Mouse (Mus musculus) heart, embryonic 14.5 days (tissue): ENCODE results near the gene Gm47429. TPM values are rescaled to one million over a fixed set of nuclear protein-coding genes. Genes with fewer than 3 reads are reported as not detected.

Experiments
- polyA plus RNA-seq: library from polyadenylated mRNA; unstranded; fragments of >200 nt; fragmentation: Nextera tagmentation; extraction: Ambion mirVana; gene quantifications from 2 replicates; pipeline ENCODE4 v1.2.1, GENCODE M21; 2014

Gene Gm47429
- polyA plus RNA-seq, 1 experiment from 2014 or later, result not detected

Other genes starting within 250 kb of the Gm47429 start
- not detected in 2 replicates for gene Gm906, start 193.6 kb downstream of the Gm47429 start, polyA plus RNA-seq
- 23.6 and 27.2 TPM in 2 replicates for gene Fbxw17, start 26.0 kb downstream of the Gm47429 start, polyA plus RNA-seq
- not detected in 2 replicates for gene Nutm2, start 23.4 kb upstream of the Gm47429 start, polyA plus RNA-seq
- gene Gm904, start 199.3 kb upstream of the Gm47429 start, polyA plus RNA-seq, result not detected in 2 replicates